Mouse (Mus musculus) induced T-regulatory cell, adult 2 months (primary cell): ENCODE data around the gene Als2cl.

Experiments
- DNase-seq: peaks from one replicate; pipeline ENCODE4 v3.0.0-alpha.2; 2012; ENCODE audit warnings: low read depth

Als2cl gene

GRCm38 (mm10) chr9:110879191-110879920 lies at the start of gene Als2cl:
Als2cl (plus strand) TSS chr9:110879870.
- DNase-seq, result no peak

- peak; percentile 55 for DNase-seq
These were observed 46.6 kb upstream of the Als2cl start for GRCm38 (mm10) chr9:110833021-110833420.

GRCm38 (mm10) chr9:110834411-110834810 lies 45.3 kb upstream of the Als2cl start, which contains the start of gene Prss45:
Prss45 (plus strand) TSS chr9:110834588.
- no peak for DNase-seq

- no peak for DNase-seq
These were observed 44.7 kb upstream of the Als2cl start for GRCm38 (mm10) chr9:110834961-110835360.

GRCm38 (mm10) chr9:110836112-110836511 lies 43.6 kb upstream of the Als2cl start:
- no peak for DNase-seq

GRCm38 (mm10) chr9:110840905-110841304 lies 38.8 kb upstream of the Als2cl start:
- DNase-seq, result no peak

GRCm38 (mm10) chr9:110841438-110841837 lies 38.2 kb upstream of the Als2cl start:
- DNase-seq, result no peak

- no peak for DNase-seq
These were observed 35.5 kb upstream of the Als2cl start, which contains the start of gene Prss46 for GRCm38 (mm10) chr9:110844206-110844605. Prss46 (plus strand) TSS chr9:110844506.

GRCm38 (mm10) chr9:110849162-110849561 lies 30.5 kb upstream of the Als2cl start:
- no peak for DNase-seq

GRCm38 (mm10) chr9:110855903-110856302 lies 23.8 kb upstream of the Als2cl start:
- DNase-seq, result no peak

GRCm38 (mm10) chr9:110856920-110857319 lies 22.8 kb upstream of the Als2cl start:
- DNase-seq, result no peak

- peak; percentile 34 for DNase-seq
These were observed 21.7 kb upstream of the Als2cl start, which contains the start of gene Prss50 for GRCm38 (mm10) chr9:110857781-110858472. Prss50 (plus strand) TSS chr9:110857967.

GRCm38 (mm10) chr9:110858523-110858922 lies 21.1 kb upstream of the Als2cl start:
- no peak for DNase-seq

- no peak for DNase-seq
These were observed 20.6 kb upstream of the Als2cl start for GRCm38 (mm10) chr9:110858967-110859596.

- DNase-seq, result peak; percentile 81
These were observed 8.6 kb upstream of the Als2cl start for GRCm38 (mm10) chr9:110871030-110871429.

- no peak for DNase-seq
These were observed 5.7 kb upstream of the Als2cl start for GRCm38 (mm10) chr9:110873681-110874659.

GRCm38 (mm10) chr9:110874660-110875191 lies 4.9 kb upstream of the Als2cl start:
- DNase-seq, result no peak

GRCm38 (mm10) chr9:110875288-110875695 lies 4.4 kb upstream of the Als2cl start:
- no peak for DNase-seq

GRCm38 (mm10) chr9:110877353-110877752 lies 2.3 kb upstream of the Als2cl start:
- no peak for DNase-seq

- no peak for DNase-seq
These were observed 1.8 kb upstream of the Als2cl start for GRCm38 (mm10) chr9:110877888-110878287.

- peak; percentile 88 for DNase-seq
These were observed 410 bp downstream of the Als2cl start, which contains the start of gene Tmie for GRCm38 (mm10) chr9:110879998-110880561. Tmie (minus strand) TSS chr9:110880113.
